Mouse (Mus musculus) small intestine, adult 2 months (tissue): ENCODE measurements at regions not wholly inside any gene's neighbourhood (a gene's known extent, or its start where the extent isn't known, plus 50 kb on each side); places are given as distances from the start of the nearest gene placed in this dataset.

Experiments
- CTCF ChIP-seq: fragments of 200-500 bp; IDR thresholded peaks from 2 replicates; pipeline ENCODE4 v1.5.1; 2012; ENCODE audit warnings: low read depth, mild to moderate bottlenecking, control low read depth, inconsistent platforms, low read length, moderate library complexity, mixed read lengths; ENCODE audit not compliant: insufficient replicate concordance, insufficient read length; ENCODE audit errors: extremely low read depth
- POLR2A ChIP-seq: fragments of 200-500 bp; IDR thresholded peaks from 2 replicates; pipeline ENCODE4 v1.6.1; 2012; ENCODE audit warnings: low read depth, mild to moderate bottlenecking, control low read depth, inconsistent platforms, low read length, moderate library complexity

- no peak for TF ChIP-seq CTCF
- no peak for TF ChIP-seq POLR2A
Observed at GRCm38 (mm10) chr19:28733781-28734180, 53.9 kb upstream of the Glis3 start.
